Mouse (Mus musculus) midbrain, embryonic 12.5 days (tissue): ENCODE results near the gene Cdh18. TPM values are rescaled to one million over a fixed set of nuclear protein-coding genes. Genes with fewer than 3 reads are reported as not detected.
"Not testable (repeated sequence)": the region's sequence is repeated elsewhere in the genome, so short reads cannot be mapped to it uniquely, and the experiment has no call there.

Experiments
- ATAC-seq: fragments of 200-750 bp; cut with Nextera tagmentation; 2 replicates; pipeline ENCODE4 v1.8.0; 2017; ENCODE audit warnings: low read depth, moderate TSS enrichment, moderate library complexity; ENCODE audit not compliant: low FRiP score
- H3K27ac ChIP-seq: fragments of 300-500 bp; sonication (generic); replicated peaks from 2 replicates; pipeline ENCODE4 v1.5.1; 2016; ENCODE audit warnings: mild to moderate bottlenecking
- H3K27me3 ChIP-seq: fragments of 300-500 bp; sonication (generic); 2 replicates; pipeline ENCODE4 v1.6.1; 2016; ENCODE audit warnings: mild to moderate bottlenecking
- H3K36me3 ChIP-seq: fragments of 300-500 bp; sonication (generic); 2 replicates; pipeline ENCODE4 v1.6.1; 2016
- H3K4me1 ChIP-seq: fragments of 300-500 bp; sonication (generic); 2 replicates; pipeline ENCODE4 v1.6.1; 2016
- H3K4me2 ChIP-seq: fragments of 300-500 bp; sonication (generic); replicated peaks from 2 replicates; pipeline ENCODE4 v1.6.1; 2016; ENCODE audit warnings: mild to moderate bottlenecking, moderate library complexity
- H3K4me3 ChIP-seq: fragments of 300-500 bp; sonication (generic); 2 replicates; pipeline ENCODE4 v1.5.1; 2016; ENCODE audit warnings: mild to moderate bottlenecking
- H3K9ac ChIP-seq: fragments of 300-500 bp; sonication (generic); replicated peaks from 2 replicates; pipeline ENCODE4 v1.6.1; 2016; ENCODE audit warnings: mild to moderate bottlenecking, moderate library complexity
- H3K9me3 ChIP-seq: fragments of 300-500 bp; sonication (generic); 2 replicates; pipeline ENCODE4 v1.6.1; 2016; ENCODE audit warnings: mild to moderate bottlenecking
- WGBS: fragments of 180-500 bp; shearing (Covaris S2); methylation state at CpG from one replicate; pipeline ENCODE4 v1.1.7; 2016; 5-methylcytosine and 5-hydroxymethylcytosine counted together
- polyA plus RNA-seq: library from polyadenylated mRNA; unstranded; fragments of >200 nt; fragmentation: Nextera tagmentation; extraction: Ambion mirVana; gene quantifications from 2 replicates; pipeline ENCODE4 v1.2.1, GENCODE M21; 2016

Gene Cdh18
- 1.2 and 1.3 TPM in 2 replicates for polyA plus RNA-seq

DNA sequence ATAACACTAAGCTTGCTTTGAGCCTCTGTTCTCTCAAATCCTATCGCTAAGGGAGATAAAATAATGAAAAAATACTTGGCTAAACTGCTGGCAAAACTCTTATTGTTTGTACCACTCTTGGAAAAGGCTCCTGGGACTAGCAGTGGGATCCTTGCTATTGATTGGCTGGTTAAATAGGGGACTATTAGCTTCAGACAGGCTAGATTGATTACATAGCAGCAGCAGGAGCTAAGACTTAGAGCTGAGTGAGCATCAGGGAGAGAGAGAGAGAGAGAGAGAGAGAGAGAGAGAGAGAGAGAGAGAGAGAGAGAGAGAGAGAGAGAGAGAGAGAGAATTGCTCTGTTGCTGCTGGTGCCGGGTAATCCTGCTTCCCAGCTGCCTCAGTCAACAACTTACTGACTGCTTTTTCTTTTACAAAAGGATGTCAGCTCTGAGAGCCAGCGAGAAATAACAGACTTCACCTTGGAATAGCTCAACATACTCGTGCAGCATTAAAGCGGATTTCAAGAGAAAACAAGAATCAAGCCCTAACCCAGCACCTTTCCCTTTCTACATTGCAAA is at the start of gene Cdh18:
Gene Cdh18 (plus strand): TSS at position 312 of the 561 bp plus-strand sequence.
- H3K4me3 ChIP-seq: no peak within 1 kb of the TSS
- H3K27ac ChIP-seq: no peak within 1 kb of the TSS
- H3K27me3 ChIP-seq: no peaks in the 10 kb centered on the region
- H3K4me2 ChIP-seq: no peak within 1 kb of the TSS
- 49% methylated on average over 5 of the region's 5 CpGs for WGBS
- 0 out of 2 replicates have a peak, but pooled peaks have one; percentile 52 for ATAC-seq
- no peaks in the 10 kb centered on the region for H3K4me1 ChIP-seq
- no peak within 1 kb of the TSS for H3K9ac ChIP-seq
- H3K36me3 ChIP-seq: no peaks in the 10 kb centered on the region
- no peaks in the 10 kb centered on the region for H3K9me3 ChIP-seq

DNA sequence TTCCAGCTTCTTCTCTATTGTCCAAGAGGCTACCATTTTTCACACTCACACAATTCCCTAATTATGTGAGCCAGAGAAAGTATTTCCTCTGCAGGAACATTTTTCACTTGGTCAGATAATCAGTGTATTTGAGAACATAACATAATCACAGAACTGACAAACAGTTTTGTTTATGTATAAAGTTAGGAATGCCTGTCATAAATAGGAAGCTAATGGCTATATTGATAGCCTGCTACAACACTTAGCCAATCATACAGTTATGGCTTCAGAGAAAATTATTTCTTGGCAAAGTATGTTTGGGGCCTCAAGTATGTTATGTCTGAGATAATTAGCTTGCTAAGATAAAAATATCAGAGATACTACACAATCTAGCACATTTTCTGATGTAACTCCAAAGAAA is 37.6 kb upstream of the Cdh18 start:
- no peak for ATAC-seq
- no peak overlapping the region for H3K27ac ChIP-seq

DNA sequence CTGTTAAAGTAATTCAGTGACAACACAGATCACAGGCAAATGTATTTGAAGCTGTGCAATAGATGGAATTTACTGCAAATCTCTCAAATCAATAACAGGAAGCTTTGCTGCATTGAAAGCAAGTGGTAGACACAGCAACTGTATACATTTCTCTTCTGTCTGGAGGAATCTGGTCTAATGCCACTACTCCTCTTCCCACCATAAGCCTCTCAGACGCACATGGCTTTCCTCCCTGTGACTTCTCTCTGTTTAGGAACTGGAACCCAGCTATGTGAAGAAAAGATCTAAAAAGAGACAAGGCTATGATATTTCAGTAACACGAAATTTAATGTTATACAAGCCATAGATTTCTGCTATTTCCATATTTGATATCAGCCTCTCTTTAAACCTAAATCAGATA is 13.0 kb upstream of the Cdh18 start:
- Histone ChIP-seq H3K27me3 (no peaks in the 10 kb centered on the region), H3K4me3 (no peak overlapping the region), H3K9ac (no peak overlapping the region), H3K4me1 (no peaks in the 10 kb centered on the region), H3K4me2 (no peak overlapping the region), H3K27ac (no peak overlapping the region), H3K36me3 (no peaks in the 10 kb centered on the region), H3K9me3 (no peaks in the 10 kb centered on the region)
- 67% methylated on average over 2 of the region's 2 CpGs for WGBS
- no peak for ATAC-seq

More for the DNA sequence above, 37.6 kb upstream of the Cdh18 start:
- H3K36me3 ChIP-seq: no peaks in the 10 kb centered on the region
- no peak overlapping the region for H3K4me3 ChIP-seq
- no peaks in the 10 kb centered on the region for H3K9me3 ChIP-seq
- no peaks in the 10 kb centered on the region for H3K27me3 ChIP-seq
- H3K4me2 ChIP-seq: no peak overlapping the region
- no peaks in the 10 kb centered on the region for H3K4me1 ChIP-seq
- no peak overlapping the region for H3K9ac ChIP-seq

DNA sequence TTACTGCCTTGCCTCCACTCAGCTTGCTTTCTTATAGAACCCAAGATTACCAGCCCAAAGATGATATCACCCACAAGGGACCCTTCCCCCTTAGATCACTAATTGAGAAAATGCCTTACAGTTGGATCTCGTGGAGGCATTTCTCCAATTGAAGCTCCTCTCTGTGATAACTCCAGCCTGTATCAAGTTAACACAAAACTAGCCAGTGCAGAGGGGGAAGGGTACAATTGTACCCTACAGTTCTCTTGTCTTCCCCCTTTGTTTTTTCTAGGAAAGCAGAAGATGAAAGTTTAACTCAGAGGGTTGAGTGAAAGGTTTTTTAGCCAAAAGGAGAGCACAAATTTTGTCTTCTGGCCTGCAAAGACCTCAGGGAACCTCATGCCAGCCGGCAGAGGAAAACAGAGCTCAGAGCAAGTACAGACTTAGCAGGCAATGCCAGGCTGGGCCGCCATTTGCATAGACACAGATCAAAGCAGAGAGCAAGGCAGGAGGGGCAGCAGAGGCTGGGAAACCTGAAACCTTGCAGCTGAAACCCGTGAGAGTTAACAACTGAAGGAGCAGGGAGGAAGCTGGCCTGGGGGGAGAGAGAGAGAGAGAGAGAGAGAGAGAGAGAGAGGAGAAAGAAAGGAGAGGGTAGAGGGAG is 29.3 kb downstream of the Cdh18 start:
- 7% methylated on average over 4 of the region's 4 CpGs for WGBS
- H3K27ac ChIP-seq: no peak overlapping the region
- peak; percentile 64; the same call in 1 of the 2 replicates for ATAC-seq
- H3K4me1 ChIP-seq: no peaks in the 10 kb centered on the region
- H3K27me3 ChIP-seq: no peaks in the 10 kb centered on the region
- no peak overlapping the region for H3K4me2 ChIP-seq
- no peak overlapping the region for H3K9ac ChIP-seq
- no peaks in the 10 kb centered on the region for H3K9me3 ChIP-seq
- no peak overlapping the region for H3K4me3 ChIP-seq
- H3K36me3 ChIP-seq: no peaks in the 10 kb centered on the region

- Histone ChIP-seq H3K36me3 (no peaks in the 10 kb centered on the region), H3K4me3 (no peak overlapping the region), H3K4me1 (no peaks in the 10 kb centered on the region), H3K27me3 (no peaks in the 10 kb centered on the region), H3K9me3 (no peaks in the 10 kb centered on the region), H3K4me2 (no peak overlapping the region), H3K9ac (no peak overlapping the region), H3K27ac (no peak overlapping the region)
- peak; percentile 45; the same call in 1 of the 2 replicates for ATAC-seq
- 28% methylated on average over 3 of the region's 3 CpGs for WGBS
Observed at GRCm38 (mm10) chr15:22578617-22578990, 29.8 kb downstream of the Cdh18 start.

DNA sequence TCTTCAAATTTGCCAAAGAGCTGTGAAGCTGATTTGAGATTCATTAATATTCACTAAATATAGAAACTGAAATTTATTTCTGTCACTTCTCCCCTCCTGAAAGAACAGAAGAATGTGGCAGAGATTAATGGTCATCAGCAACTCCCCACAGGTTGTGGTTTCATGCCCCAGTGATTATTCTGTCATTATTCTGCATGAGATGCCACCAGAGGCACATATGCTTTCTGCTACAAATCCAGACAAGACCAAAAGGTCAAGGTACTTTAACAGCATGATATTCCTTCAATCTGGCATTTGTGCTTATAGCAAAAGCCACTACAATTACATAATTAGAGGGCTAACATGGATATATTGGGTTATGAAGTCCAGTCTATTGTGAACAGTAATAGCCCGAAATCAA is 35.8 kb downstream of the Cdh18 start:
- H3K4me1 ChIP-seq: no peaks in the 10 kb centered on the region
- H3K9me3 ChIP-seq: no peaks in the 10 kb centered on the region
- no peak overlapping the region for H3K4me3 ChIP-seq
- H3K36me3 ChIP-seq: no peaks in the 10 kb centered on the region
- no peak overlapping the region for H3K9ac ChIP-seq
- ATAC-seq: no peak
- H3K27me3 ChIP-seq: no peaks in the 10 kb centered on the region
- no peak overlapping the region for H3K4me2 ChIP-seq
- 76% methylated on average over 1 of the region's 1 CpGs for WGBS
- no peak overlapping the region for H3K27ac ChIP-seq

DNA sequence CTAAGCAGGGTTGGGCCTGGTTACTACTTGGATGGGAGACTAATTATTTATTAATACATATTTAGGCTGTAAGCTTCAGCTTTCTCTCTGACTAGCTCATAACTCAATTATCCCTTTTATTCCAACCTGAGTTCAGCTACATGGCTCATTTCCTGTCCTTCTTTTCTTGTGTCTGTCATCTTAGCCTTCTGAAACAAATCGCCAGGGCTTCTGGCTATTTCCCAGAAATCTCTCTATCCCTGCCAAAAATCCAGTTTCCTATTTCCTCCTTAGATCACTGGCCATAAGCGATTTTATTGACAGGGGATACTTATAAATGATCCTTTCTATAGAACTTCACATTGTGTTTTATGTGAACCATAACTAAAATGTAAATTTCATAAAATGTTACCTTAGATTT is 167.6 kb downstream of the Cdh18 start:
- Histone ChIP-seq H3K4me2 (no peak overlapping the region), H3K27ac (no peak overlapping the region), H3K9me3 (no peaks in the 10 kb centered on the region), H3K4me3 (no peak overlapping the region), H3K36me3 (no peaks in the 10 kb centered on the region), H3K27me3 (no peaks in the 10 kb centered on the region), H3K9ac (no peak overlapping the region), H3K4me1 (no peaks in the 10 kb centered on the region)
- ATAC-seq: no peak
- WGBS: 87% methylated on average over 2 of the region's 2 CpGs

GRCm38 (mm10) chr15:22717681-22718080 is 168.9 kb downstream of the Cdh18 start:
- Histone ChIP-seq H3K4me1 (no peaks in the 10 kb centered on the region), H3K36me3 (no peaks in the 10 kb centered on the region)
- 58% methylated on average over 3 of the region's 3 CpGs for WGBS

DNA sequence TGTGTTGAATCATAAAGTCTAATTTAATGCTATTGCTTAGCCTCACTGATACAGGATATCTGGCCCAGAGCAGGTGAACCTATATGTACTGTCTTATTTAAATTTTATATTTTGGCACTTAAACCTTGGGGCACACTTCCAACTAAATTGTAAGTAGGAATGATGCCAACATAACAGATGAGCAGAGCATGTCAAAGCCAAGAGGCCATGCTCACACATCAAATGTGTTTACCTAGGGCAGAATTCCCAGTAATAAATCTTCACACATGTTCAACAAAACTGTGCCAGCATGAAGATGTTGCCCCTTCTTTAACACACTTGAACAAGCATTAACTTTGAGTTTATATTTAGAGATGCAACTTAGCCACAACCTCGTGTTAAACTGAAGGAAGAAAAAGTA is 177.8 kb downstream of the Cdh18 start:
- Histone ChIP-seq H3K27me3 (no peaks in the 10 kb centered on the region), H3K36me3 (no peaks in the 10 kb centered on the region), H3K9ac (no peak overlapping the region), H3K9me3 (no peaks in the 10 kb centered on the region), H3K4me3 (no peak overlapping the region), H3K4me1 (no peaks in the 10 kb centered on the region), H3K4me2 (no peak overlapping the region), H3K27ac (no peak overlapping the region)
- 66% methylated on average over 1 of the region's 1 CpGs for WGBS
- ATAC-seq: no peak

More at GRCm38 (mm10) chr15:22717681-22718080, 168.9 kb downstream of the Cdh18 start:
- Histone ChIP-seq H3K9me3 (no peaks in the 10 kb centered on the region), H3K27me3 (no peaks in the 10 kb centered on the region), H3K4me2 (no peak overlapping the region), H3K4me3 (no peak overlapping the region), H3K9ac (no peak overlapping the region), H3K27ac (no peak overlapping the region)
- ATAC-seq: no peak

GRCm38 (mm10) chr15:22733039-22733438 is 184.2 kb downstream of the Cdh18 start:
- ATAC-seq: no peak
- H3K4me3 ChIP-seq: no peak overlapping the region
- no peak overlapping the region for H3K4me2 ChIP-seq
- no peak overlapping the region for H3K9ac ChIP-seq
- H3K9me3 ChIP-seq: no peaks in the 10 kb centered on the region
- no peaks in the 10 kb centered on the region for H3K36me3 ChIP-seq
- no peaks in the 10 kb centered on the region for H3K27me3 ChIP-seq
- no peaks in the 10 kb centered on the region for H3K4me1 ChIP-seq
- no peak overlapping the region for H3K27ac ChIP-seq

- Histone ChIP-seq H3K4me3 (no peak overlapping the region), H3K4me2 (no peak overlapping the region), H3K27me3 (no peaks in the 10 kb centered on the region), H3K9ac (no peak overlapping the region), H3K4me1 (no peaks in the 10 kb centered on the region), H3K27ac (no peak overlapping the region), H3K9me3 (no peaks in the 10 kb centered on the region), H3K36me3 (no peaks in the 10 kb centered on the region)
- ATAC-seq: no peak
- WGBS: 77% methylated on average over 3 of the region's 3 CpGs
Observed at GRCm38 (mm10) chr15:22736165-22736564, 187.3 kb downstream of the Cdh18 start.

GRCm38 (mm10) chr15:22761257-22761656 is 212.4 kb downstream of the Cdh18 start:
- not testable (repeated sequence) for ATAC-seq, H3K9ac ChIP-seq, H3K9me3 ChIP-seq

DNA sequence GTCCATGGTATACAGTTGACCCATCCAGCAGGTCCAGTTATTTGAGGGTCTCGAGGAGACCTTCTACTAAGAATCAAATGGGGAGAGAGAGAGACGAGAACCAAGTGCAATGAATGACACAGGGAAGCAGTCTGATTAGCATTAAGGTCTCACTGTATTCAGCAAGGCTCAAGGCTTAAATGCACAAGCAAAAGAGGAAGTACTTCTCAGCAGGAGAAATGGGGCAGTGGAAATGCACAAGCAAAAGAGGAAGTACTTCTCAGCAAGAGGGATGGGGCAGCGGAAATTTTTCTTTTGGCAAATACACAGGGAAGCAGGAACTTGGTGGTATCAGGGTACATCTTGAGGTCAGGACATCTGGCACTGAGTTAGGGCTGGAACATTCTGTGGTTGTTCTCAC is 217.8 kb downstream of the Cdh18 start:
- not testable (repeated sequence) for H3K4me1 ChIP-seq, H3K4me3 ChIP-seq, H3K4me2 ChIP-seq, H3K9me3 ChIP-seq, H3K27me3 ChIP-seq, H3K36me3 ChIP-seq, H3K9ac ChIP-seq, H3K27ac ChIP-seq, ATAC-seq
- 92% methylated on average over 3 of the region's 3 CpGs for WGBS

More at GRCm38 (mm10) chr15:22761257-22761656, 212.4 kb downstream of the Cdh18 start:
- not testable (repeated sequence) for H3K36me3 ChIP-seq, H3K4me1 ChIP-seq, H3K27ac ChIP-seq, H3K4me3 ChIP-seq, H3K4me2 ChIP-seq, H3K27me3 ChIP-seq
